Mouse (Mus musculus): ENCODE measurements around the gene Iqgap3. TPM values are rescaled to one million over a fixed set of nuclear protein-coding genes. Genes with fewer than 3 reads are reported as not detected.

Gene Iqgap3
- total RNA-seq, 2 experiments from 2014 or later = 0.61 to 0.62 TPM

DNA sequence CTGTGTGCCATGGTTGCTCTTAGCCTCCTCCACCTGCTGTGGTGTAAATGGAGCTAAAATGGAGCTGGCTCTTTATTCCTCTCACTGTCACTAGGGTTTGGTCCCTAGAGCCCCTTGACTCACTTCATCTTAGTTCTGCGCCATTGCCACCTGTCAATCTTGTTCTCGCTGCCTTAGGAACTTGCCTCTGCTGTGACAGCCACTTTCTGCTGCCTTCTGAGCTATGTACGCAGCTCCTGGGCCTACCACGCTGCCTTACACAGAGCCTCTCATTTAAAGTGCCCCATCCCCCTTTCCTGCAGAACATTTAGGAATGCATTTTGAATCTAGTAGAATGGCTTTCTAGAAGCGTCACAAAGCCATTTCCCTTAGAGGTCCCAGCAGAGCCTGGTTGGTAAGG lies 12.4 kb downstream of the Iqgap3 start:
- DNase-seq = no peak

GRCm38 (mm10) chr3:88097666-88098065 lies 15.9 kb downstream of the Iqgap3 start:
- DNase-seq = no peak

GRCm38 (mm10) chr3:88100251-88100650 lies 18.5 kb downstream of the Iqgap3 start:
- no peak for DNase-seq

DNA sequence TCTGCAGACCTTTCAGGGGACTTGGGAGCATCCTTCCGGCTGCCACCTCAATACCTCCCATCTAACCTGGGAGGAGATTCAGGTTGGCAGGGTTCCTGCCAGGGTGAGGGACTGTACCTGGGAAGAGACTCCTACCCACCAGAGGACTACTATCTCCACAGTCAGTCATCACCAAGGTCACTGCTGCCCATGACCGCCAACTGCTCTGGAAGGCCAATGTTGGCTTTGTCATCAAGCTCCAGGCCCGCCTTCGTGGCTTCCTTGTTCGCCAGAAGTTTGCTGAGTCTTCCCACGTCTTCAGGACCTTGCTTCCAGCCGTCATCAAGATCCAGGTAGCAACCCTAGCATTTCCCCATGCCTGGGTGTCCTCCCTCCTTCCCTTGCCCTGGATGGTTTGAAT lies 20.0 kb downstream of the Iqgap3 start:
- no peak for DNase-seq

DNA sequence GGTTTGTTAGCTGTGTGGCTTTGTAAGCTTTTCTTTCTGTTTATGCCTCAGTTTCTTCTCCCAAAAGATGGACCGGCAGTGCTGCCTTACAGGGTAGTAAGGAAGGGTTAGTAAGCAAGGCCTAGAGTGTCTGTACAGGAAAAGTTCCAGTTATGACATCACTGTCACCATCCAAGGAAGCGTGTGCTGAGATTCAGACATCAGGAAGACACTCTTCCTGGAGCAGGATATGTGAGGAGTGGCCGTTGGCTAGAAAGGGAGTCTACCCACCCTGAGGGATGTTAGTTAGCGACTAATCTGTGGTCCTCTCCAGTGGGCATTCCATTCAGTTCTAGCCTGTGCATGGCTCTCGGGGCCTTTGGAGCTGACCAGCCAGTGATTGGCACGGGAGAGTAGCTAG lies 20.4 kb downstream of the Iqgap3 start:
- no peak for DNase-seq

- no peak for DNase-seq
These were observed 20.8 kb downstream of the Iqgap3 start for GRCm38 (mm10) chr3:88102611-88103010.

GRCm38 (mm10) chr3:88106126-88106525 lies 24.4 kb downstream of the Iqgap3 start:
- DNase-seq = no peak

- DNase-seq = no peak
These were observed 27.4 kb downstream of the Iqgap3 start for GRCm38 (mm10) chr3:88109126-88109525.

GRCm38 (mm10) chr3:88114396-88114795 lies 32.6 kb downstream of the Iqgap3 start:
- no peak for DNase-seq

GRCm38 (mm10) chr3:88120117-88120651 lies 38.4 kb downstream of the Iqgap3 start:
- DNase-seq = peak; percentile 57

DNA sequence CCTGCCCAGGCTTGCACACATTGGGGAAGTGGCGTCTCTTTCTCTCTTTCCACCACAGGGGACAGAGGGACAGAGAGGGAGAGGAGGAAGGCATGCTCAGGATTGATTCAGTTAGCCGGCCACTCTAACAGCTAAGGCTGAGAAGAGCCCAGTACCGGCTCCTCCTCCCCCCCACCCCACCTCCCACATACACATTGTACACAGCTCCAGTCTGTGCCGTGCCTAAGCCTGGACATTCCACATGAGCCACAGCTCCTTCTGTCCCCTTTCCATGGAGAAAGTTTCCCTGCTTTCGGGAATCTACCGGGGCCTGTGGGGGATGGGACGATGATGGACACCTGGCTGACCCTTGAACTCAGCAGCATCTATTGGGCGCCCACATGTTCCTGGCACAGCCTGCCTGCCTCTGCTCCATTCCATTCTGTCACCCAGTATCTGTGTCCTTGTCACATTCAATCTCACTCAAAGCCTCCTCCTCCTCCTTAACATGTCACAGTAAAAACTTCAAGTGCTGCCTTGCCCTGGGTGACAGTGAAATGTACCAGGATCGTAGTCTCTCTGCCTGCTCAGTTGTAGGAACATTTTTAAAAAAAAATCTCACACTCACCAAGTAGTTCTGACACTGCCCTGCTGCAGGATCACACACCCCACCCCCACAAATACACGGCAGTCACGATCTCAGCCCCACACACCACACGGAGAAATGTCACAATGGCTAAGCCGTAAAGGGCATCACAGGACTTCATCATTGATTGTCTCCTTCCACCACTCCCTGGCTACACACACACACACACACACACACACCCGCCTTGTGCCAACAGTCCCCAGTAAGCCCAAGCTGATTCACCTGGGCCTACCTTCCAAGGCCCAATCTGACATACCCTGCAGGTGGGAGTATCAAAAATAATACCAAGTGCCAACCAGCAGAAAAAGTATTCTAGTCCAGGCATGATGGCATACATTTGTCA lies 39.7 kb downstream of the Iqgap3 start:
- DNase-seq = no peak

GRCm38 (mm10) chr3:88125195-88125594 lies 43.4 kb downstream of the Iqgap3 start:
- DNase-seq = no peak

- DNase-seq = no peak
These were observed 44.4 kb downstream of the Iqgap3 start for GRCm38 (mm10) chr3:88126181-88126580.

DNA sequence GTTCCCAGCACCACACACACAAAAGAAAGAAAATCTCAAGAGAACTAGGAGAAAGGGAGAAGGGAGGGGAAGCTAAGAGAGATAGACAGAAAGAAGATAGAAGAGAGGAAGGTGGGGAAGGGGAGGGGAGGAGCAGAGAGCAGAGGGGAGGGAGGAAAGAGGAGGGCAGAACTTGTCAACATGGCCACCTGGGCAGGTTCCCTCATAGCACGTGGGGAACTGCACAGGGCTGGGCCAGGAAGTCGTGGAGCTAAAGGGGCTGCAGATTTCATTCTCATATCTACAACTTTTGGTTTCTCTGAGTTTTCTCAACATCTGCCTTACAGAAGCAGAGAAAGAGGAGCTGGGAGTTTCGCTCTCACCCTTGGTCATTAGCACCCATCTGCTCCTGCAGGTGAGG lies 45.9 kb downstream of the Iqgap3 start:
- no peak for DNase-seq

DNA sequence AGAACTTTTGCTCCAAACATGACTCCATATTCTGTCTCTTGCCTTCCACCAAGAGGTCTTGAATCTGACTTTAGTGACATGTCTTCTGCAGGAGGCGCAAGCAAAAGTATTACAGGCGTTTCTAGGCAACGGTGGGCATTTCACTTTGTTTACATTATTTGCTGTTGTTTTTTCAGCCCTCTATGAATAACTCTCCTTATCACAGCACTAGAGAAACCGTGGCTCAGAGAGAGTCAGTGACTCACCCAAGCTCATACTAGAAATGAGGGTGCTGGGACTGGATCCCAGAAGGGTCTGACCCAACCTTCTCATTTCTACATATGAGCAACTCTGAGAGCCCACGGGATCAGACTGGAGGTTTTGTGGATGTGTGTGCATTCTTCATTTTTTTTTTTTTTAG lies 46.3 kb downstream of the Iqgap3 start:
- no peak for DNase-seq

GRCm38 (mm10) chr3:88129006-88129405 lies 47.2 kb downstream of the Iqgap3 start:
- no peak for DNase-seq

DNA sequence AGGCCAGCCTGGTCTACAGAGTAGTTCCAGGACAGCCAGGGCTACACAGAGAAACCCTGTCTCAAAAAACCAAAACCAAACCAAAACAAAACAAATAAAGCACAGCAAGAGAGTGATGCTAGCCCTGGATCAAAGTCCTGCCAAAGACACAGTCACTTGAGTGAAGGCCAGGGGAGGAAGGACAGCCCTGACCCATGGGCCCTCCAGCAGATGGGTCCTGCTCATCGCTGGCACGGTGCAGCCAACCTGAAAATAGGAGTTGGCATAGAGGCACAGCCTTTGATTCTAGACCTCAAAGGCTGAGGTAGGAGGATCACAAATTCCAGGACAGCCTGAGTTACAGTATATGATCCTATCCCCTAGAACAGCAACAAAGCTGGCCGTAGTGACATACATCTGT lies 49.3 kb downstream of the Iqgap3 start:
- no peak for DNase-seq

DNA sequence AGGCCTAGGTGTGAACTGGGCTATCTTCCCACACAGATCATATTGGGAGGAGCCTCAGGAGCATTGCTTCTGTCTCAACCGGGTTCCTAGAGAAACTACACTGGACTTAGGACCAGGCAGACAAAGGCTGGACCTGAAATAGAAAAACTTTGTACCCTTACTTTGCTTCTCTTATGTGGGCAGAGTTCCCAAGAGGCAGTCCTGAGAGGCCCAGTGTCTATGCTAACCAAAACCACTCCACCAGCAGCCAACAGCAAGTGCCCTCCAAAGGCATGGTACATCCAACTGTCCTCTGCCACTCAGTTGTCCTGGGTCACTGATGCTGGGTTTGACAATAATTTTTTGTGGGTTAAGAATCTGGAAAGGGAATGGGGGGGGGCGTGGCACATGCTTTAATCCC lies 50.7 kb downstream of the Iqgap3 start:
- DNase-seq = no peak

DNA sequence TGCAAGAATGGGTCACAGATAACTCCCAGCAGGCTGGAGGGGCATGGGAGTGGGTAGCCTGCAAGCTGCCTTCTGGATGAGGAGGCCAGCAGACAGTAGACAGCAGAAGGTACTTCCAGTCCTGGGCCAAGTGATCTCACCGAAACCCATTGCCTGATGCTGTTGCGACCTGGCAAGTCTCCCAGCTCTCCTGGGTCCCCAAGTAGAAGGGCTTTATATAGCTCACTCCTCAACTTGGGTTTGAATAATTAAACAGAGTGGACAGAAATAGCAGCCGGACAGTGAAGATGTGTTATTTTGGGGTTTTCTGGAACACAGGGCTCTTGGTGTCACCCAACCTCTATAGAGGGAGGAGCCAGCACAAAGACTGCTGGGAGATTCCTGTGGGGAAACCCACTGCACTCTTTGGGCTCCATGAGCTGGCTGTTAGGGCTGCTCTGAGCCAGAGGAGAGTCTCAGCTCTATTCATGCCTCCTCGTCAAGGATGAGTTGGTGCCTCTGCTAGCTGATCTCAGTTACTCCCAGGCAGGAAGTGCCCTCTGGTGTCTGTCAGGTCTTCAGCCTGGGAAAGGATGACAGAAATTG lies 51.5 kb downstream of the Iqgap3 start:
- DNase-seq = peak; percentile 69

- DNase-seq = no peak
These were observed 54.6 kb downstream of the Iqgap3 start for GRCm38 (mm10) chr3:88136346-88136745.

- DNase-seq = no peak
These were observed 55.2 kb downstream of the Iqgap3 start for GRCm38 (mm10) chr3:88136945-88137494.

GRCm38 (mm10) chr3:88137821-88138220 lies 56.0 kb downstream of the Iqgap3 start:
- no peak for DNase-seq
